Mouse (Mus musculus) gastrocnemius, adult 8-10 months (tissue): ENCODE measurements around the gene Ak8. TPM values are rescaled to one million over a fixed set of nuclear protein-coding genes. Genes with fewer than 3 reads are reported as not detected.

Experiments used
- DNase-seq, 2 experiments: peaks; one replicate each; pipeline ENCODE4 v3.0.0; 2022; ENCODE audit warnings: low spot score in 2 of 2
- total RNA-seq, 4 experiments: library from RNA; stranded (reverse); gene quantifications; 2 replicates each; pipeline ENCODE4 v1.2.4; 2022

Gene Ak8
- total RNA-seq, 4 experiments from 2014 or later, result not detected

DNA sequence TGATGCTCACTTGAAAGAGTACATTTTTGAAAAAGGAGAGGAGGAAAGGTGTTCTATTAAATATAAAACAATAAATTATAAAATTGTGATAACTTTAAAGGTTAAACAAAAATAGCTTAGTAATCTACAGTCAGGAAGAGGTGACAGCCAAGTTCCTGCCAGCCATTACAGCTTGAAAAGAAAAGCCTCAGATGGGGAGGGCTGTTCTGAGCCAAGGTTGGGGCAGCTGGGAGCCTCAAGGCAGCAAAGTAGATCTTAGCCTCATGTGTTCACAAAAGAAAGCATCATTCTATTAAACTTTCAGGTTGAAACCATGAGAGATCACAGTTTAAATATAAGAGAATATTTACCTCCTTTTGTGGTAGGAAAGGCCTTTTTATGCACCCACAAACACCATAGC, 30.7 kb downstream of the Ak8 start:
- no peak for DNase-seq

DNA sequence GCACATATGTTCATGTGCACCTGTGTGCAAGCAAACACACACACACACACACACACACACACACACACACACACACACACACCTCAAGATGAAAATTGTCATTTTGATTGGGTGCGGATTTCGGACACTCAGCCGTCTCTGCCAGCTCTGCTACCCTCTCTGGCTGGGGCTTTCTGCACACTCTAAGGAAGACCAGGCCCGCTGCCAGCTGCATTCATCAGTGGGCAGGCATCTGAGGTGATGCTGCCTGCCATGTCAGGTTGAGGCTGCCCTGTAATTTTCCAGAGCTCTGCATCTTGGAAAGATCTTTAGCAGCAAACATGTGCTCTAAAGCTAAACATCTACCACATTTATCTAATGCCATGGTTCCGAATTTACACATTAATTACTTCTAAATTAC, 37.1 kb downstream of the Ak8 start:
- no peak for DNase-seq

DNA sequence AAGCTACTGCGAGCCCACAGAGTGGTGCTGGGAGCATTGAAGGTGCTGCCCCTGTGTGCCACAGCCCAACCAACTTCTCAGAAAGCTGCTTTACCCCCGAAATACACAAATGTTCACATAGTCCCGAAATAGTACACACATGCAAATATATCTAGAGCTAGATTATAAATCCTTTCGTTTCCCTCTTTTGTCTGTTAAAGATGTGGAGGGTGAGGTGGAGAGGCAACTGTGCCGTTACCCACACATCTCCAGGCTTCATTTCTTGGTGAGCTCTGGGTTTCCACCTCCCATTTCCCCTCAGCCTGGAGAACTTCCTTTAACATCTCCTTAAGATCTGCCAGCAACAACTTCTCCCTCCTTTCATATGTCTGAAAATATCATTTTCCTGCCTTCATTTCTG, 40.2 kb downstream of the Ak8 start:
- no peak for DNase-seq

DNA sequence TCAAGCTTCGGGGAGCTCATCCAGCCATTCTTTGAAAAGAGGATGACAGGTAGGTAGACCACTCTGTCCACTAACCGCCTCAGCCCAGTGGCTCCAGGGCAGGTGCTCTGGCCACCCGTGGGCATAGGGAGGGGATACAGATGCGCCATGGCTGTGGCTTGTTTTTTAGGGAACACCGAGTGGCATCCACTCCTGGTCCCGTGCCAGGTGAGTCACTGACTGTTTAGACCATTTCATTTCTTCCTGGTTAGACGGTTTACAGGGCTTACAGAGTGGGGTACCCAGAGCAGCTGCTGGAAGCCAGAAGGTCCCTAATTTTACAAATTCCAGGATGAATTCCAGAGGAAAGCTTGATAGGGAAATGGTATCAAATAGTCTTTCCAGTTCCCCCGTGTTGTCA, 42.7 kb downstream of the Ak8 start:
- no peak for DNase-seq

DNA sequence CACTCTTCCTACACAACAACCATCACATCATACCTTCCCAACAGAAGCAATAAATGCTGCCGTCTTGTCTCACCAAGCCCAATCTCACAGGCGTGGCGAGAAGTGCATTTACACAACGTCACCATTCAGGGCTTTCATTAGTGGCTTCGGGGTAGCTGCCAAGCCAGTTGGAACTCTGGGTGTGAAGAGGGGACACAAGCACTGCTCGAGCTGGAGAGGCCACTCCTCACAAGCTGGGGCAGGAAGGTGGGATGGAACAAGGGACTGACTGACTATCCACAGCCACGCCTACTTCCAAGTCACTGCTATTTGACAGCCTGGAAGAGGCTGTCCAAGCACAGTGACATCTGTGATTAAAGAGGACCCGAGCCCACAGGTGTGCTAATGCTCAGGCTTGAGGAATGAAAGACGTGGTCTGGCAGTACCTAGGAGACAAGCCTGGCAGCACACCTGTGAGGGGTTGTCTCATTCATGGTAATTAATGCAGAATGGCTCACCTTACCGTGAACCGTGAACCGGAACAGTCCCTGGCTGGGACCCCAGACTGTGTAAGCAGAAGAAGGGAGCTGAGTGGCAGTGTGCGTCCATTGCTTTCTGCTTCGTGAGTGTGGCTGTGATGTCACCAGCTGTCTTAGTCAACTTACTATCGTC, 46.8 kb downstream of the Ak8 start:
- no peak for DNase-seq

DNA sequence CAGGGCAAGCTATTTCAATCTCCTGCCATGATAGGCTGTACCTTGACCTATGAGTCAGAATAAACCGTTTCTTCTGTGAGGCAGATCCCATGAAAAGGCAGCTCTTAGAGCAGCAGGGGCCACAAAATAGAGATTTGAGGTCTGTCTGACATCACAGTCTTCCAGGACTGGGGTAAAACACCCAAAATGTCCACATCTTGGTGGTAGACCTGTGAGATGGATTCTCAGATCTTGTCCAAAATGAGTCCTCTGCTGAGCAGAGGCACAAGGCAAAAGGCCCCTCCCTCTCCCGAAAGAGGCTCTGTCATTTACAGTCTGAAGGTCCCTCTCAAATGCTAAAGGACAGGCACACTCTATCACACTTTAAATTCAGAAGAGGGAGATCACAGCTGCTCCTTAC, 47.7 kb downstream of the Ak8 start:
- DNase-seq, result no peak

DNA sequence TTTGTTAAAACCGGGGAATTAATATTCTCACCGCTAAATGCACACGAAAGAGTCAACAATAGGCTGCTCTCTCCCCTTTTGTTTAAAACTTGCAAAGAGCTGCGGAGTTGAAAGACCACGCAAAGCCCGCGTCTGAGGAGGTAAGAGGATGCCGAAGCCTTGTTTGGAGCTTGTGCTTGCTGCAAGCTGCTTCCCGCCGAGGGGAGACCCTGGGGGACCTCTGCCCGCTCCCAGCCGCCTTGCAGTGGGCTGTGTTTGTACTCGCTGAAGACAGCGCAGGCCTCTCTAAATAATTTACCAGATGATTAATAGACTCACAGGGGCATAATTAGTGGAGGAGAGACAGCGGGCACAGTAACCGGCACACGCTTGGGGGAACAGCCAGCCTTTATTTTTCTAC, 51.2 kb downstream of the Ak8 start:
- DNase-seq, result no peak

DNA sequence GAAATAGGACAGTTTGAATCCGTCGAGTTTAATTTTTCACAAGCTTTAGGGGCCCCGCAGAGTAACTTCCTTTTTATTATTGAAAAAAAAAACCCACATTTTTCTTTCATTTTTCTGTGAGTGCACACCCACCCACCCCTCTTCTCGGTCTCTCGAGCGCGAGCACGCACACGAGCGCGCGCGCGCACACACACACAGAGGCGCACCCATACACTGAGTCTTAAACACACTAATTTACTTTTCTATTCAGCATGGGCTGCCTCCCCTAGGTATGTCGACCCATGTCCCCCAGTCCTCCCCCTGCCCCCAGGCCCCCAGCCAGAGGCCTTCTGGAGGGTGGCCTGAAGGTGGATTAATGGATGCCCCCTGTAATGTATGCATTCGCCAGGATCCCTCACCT, 51.7 kb downstream of the Ak8 start:
- no peak for DNase-seq

DNA sequence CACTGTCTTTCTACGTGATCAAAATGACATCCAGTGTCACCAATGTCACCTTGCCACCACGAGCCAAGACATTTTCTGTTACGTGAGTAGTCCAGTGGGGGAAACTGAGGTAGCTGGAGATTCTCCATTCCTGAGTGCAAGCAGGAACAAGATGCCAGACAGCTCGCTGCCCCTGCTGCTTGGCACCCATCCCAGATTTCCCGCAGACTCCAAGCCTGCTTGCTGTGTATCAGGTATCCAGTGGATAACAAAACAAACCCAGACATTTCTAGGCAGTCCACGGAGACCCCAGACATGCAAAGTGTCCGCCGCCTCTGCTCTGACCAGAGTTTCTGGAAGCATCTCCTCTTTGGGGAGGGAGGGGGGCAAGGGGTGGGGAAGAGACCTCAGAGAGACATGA, 52.4 kb downstream of the Ak8 start:
- no peak for DNase-seq

DNA sequence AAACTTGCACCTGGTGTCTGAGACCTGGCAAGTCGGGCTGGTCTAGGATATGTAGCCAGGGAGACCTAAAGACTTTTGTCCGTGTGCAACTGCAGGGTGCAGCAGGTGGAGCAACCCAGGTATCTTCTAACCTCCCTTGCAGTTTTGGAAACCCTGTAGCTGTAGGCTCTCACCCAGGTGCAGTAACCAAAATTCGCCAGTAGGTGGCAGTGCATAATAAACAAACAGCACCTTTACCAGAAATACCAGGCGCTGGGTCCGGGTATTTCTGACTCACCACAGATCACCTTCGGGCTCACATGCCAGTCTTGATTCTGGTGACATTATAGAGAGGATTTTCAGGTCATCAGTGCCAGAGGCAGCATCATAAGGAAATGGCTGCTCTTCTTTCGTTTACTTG, 55.5 kb downstream of the Ak8 start:
- DNase-seq, result peak; percentile 45 to 61

DNA sequence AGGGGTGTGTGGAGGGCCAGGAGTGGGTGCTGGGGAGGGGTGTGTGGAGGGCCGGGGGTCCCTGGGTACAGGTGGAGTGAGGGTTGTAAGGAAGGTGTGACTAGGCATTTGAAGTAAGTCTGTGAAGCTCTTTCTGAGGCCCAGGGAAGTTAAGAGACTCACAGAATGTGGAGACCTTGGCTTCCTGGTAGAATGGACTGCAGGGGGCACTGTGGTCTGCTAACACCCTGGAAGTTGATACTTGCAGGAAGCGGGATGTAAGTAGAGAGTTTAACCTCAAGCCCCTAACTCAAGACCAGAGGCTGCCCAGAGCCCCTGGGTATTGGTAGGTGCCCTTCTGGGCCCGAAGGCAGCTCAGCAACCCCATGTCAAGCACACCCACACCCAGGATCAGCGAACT, 56.2 kb downstream of the Ak8 start:
- DNase-seq, result no peak

DNA sequence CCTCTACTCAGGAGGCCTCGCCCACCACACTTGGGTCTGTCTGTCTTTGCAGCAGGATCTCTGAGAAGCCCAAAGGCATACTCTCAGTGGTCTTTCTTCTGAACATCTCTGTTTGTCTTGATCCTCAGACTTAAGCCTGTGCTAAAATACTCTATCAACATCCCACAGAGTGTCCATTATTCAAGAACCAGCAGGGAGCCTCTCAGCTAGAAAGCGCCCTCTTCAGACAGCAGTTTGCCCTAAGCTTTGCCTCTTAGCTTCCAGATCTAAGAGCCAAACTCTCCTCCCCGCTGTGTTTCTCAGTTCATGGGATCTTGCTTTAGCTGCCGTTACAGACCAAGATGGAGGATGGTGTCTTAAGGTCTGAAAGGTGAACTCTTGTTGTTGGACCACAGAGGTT, 59.5 kb downstream of the Ak8 start:
- DNase-seq, result no peak

DNA sequence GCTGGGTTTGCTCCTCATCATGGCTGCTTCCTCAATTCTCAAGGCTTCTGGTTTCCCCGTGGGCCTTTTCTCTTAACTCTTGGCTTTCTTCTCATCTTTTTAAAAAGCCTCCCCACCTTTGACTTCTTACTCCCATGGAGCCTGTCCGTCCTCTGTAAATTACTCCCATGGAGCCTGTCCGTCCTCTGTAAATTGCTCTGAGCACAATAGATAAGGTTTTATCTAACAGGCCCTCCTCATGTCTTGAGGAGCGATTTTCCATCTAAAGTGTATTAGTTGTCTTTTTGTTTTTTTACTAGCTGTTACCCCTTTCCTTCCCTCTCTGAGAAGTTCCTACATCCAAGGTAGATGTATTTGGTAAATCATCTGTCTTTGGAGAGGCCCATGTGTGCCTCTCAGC, 66.6 kb downstream of the Ak8 start:
- no peak for DNase-seq

DNA sequence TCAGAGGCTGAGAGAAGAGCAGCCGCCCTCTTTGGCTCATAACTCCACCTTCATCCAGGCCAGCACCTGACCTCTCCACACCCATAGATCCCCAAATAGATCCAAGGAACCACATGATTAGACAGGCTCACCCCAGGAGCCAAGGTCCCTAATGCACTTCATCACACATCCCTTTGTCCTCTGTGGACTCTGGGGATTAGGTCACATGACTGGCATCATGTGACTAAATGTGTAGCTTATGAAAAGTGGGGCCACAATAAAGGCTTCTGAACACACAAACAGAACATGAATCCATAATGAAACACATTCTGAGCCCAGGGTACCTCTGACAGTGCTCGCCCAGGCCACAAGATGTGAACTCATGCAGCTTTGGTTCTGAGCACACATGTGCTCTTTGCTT, 67.1 kb downstream of the Ak8 start:
- DNase-seq, result no peak

DNA sequence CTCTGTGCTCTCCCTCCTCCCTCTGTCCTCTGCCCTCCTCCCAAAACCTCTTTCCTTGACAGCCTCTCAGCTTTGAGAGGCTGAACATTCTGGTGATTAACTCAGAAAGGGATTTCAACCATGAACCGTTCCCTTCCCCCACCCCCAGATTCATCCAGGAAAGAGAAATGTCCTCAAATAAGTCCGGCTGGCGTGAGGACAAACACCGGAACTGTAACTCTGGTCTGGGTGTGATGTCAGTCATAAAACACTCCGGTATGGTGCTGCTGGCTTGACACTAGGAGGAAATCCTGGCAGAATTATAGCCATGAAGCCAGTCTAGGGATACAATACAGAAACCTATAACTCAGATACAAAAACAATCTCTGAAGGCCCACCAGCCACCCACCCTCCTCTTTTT, 70.7 kb downstream of the Ak8 start:
- no peak for DNase-seq

DNA sequence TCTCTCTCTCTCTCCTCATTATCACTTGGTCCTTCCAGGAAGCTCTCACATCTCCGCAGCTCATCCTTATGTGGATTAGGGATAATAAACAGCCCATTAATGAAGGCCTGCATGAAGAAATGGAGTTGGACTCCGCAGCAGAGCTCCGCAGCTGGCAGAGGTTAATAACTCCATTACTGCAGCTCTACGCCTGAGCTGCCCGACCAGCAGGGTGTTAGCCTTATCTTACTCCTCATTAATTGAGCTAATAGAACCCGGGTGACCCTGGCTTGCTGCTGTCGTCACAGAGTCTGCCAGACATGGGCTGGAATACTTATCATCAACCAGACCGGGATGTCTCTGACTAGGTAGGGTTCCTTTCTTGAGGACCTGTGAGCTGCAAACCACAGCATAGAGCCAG, 74.1 kb downstream of the Ak8 start:
- DNase-seq, result no peak

DNA sequence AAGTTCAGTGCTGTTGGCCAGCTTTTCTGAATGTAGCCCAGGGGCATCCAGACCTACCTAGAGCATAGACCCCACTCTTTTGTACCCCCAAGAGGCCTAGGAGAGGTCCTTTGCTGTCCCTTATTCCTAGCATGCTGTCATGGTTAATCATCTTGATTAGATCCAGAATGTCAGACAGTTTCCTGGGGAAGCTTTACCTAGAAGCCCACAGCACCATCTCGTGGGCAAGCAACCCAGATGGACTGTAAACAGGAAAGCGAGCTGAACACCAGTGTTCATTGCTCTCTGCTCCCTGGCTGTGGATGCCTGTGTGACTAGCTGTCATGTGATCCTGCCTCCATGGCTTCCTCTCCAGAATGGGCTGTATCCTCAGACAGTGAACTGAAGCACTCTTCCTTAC, 76.8 kb downstream of the Ak8 start:
- no peak for DNase-seq

DNA sequence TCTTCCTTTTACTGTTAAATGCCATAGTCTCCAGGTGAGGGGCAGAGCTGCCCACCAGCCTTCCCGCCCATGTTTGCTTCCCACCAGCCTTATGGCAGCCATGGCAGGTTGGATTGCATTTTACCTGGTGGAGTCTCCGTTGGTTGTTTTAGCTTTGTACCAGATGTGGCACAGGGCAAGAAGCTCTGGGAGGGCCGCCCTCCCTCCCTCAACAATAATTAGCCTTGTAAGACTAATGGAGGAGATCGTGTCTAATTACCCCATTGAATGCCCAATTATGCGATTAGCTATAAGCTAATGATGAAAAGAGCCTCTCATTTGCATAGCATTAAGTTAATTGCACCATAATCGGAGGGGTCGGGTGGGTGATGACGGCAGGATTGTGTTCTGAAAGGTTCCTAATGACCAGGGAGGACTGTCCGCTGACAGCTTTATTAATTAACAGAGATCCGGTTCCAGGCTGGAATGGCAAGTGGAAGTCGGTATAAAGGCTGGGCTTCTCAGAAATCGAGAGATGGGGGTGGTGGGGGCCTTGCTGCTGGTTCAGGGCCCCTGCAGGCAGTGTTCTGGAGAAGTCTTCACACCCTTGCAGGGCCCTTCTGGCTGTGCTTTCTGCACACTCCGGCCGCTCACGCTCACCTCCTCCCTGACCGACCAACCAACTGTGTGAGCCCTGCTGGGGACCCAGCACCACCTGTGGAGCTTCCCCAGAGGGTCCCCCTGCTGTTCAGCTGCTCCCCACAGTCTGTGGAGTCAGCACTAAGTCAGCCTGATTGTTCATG, 80.2 kb downstream of the Ak8 start:
- no peak for DNase-seq

DNA sequence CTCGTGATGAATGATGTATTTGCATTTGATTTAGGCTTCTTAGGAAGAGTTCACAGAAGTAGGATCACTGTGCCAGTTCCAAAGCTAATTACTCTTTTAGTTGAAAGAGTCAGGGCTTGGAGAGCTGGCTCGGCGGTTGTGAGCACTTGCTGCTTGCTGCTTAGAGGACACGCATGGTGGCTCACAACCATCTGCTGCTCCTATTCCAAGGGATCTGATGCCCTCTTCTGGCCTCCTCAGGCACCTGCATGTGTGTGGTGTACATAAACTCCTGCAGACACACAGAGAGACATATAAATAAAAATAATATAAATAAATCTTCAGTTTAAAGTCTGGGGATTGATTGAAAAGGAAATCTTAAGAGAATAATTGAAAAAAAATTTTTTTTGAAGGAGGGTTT, 81.3 kb downstream of the Ak8 start:
- DNase-seq, result no peak

DNA sequence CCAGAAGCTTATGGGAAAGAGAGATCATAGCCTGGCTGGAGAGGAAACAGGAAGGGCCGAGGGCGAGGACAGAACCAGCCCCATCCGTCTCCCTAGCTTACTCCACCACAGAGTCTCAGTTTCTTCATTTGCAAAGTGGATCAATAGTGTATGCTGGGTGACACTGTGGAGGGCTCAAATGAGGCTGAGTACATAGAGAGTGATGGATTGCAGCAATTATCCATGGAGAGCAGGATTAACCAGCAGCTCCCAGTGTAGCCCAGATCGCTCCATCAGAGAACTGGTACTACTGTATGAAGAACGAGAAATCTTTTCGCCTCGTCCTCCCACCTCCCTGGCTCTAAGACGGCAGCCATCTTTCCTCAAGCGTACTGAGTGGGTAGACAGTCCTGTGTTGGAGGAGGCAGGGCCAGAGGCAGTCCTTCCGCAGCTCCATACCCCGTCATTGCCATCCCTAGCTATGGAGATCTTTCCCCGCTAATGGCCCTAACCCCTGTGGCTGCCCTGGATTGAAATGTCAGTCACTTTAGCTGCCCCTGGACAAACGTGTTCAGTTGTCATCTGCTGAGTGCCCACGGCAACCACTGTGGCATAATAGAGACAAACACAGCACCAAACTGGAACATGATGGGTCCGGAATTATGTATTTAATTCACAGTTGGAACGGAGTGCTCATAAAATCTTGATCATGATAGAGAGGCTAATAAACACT, 86.5 kb downstream of the Ak8 start:
- no peak for DNase-seq

DNA sequence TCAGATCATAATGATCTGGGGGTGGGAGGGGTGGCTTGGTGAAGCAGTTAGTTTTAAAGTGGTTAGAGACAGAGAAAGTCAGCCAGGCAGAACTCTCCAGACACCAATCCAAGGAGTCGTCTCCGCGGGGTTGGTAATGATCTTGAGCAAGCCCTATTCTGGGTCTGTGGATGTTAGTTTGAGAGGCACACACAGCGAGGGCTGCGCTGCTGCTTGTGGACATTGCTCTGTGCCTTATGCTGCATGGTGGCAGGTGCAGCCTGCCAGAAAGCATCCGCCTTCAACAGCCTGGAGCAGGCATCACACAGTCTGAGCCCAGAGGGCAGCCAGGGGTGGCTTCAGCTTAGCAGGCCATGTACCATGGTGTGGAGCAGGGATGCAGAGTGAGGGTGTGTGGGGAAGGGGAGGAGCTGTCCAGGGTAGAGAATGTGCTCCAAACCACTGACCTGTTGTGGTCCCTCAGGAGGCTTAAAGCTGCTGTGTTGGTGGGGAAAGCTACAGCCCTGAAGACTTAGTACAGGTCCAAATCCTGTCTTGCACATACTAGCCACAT, 87.2 kb downstream of the Ak8 start:
- no peak for DNase-seq

DNA sequence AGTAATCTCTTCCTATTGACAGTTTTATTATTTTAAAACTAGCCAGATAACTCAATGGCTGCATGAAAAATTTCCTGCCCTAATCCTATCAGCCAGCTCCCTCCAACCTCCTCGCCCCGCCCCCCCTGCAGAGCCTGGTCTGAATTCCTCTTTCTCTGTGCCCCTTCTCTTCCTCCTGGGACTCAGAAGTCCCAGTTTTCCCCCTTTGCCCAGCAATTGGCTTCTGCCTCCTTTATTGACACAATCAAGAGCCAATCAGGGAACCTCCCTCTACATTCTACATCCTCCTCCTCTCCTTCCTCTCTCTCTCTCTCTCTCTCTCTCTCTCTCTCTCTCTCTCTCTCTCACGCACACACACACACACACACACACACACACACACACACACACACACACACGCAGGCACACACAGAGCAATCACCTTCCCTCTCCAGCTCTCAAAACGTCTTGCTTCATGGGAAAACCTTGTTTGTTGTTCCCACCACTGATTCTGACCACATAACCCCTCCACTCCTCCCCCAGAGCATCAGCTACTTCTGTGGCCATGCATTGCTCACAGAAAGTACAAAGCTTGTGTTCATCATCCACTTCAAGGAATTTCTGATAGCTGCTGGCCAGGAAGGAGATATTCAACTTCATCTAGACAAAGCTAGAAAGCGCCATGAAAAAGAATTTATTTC, 93.1 kb downstream of the Ak8 start:
- DNase-seq, result no peak
